Mouse (Mus musculus) heart, postnatal 0 days (tissue): ENCODE results near the gene Rbm20.

Experiments used
- CTCF ChIP-seq: IDR thresholded peaks from 2 replicates; pipeline ENCODE4 v1.5.1; 2016; ENCODE audit warnings: antibody characterized with exemption, control low read depth, low read depth
- EP300 ChIP-seq: IDR thresholded peaks from 2 replicates; pipeline ENCODE4 v1.6.1; 2016; ENCODE audit warnings: antibody characterized with exemption, low read depth

DNA sequence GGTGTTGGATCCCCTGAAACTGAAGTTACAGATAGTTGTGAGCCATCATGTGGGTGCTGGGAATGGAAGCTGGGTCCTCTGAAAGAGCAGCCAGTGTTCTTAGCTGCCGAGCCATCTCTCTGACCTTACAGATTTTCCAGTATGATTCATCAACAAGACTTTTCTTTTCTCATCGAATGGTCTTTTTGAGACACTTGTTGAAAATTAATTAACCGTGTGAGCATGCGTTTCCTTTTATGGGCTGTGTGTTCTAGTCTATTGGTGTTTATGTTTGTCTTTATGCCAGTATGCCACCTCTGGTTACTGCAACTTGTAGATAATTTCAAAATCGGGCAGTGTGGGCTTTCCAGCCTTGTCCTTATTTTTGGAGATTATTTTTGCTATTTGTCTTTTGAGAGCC lies 45.1 kb downstream of the Rbm20 start:
- TF ChIP-seq CTCF (no peak), EP300 (no peak)
